8 mouse cellular contexts compared by ENCODE assay signal in the genomic region with DNA sequence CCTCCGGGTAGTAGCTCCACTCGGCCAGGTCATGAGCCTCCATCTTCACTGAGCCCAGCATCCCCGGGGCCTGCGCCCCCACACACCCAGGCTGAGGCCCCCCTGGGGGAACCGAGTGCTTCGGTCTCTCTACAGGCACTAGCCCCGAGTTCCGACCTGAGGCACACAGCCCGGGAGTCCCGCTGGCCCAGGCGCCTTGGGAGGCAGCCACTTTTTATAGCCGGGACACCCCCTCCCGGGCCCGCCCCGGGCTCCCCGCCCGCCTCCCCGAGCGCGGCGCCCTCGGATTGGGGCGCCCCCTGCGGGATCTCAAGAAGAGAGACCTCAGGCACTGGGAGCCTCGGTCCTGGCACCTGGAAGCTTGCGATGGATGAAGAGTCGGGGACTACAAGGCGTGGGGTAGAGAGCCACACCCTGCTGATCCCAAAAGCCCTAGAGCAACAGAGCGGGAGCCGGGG. TPM values are rescaled to one million over a fixed set of nuclear protein-coding genes. Genes with fewer than 3 reads are reported as not detected.
DNase-seq lines count a peak whose midpoint lies in the region; ATAC-seq and TF ChIP-seq lines count a peak whose summit lies in the region.

A gene (minus strand): TSS at position 182 of the 458 bp plus-strand sequence.

- H3K36me3 ChIP-seq in embryonic facial prominence, embryonic 14.5 days (ENCODE audit: control insufficient read depth, insufficient read depth, low read length): no peaks in the 10 kb centered on the region
- H3K36me3 ChIP-seq in heart, embryonic 15.5 days: 0 out of 2 replicates have a peak, but pooled peaks cover 3% of the 10 kb centered on the region
- no peaks in the 10 kb centered on the region for H3K36me3 ChIP-seq in kidney, postnatal 0 days (ENCODE audit: insufficient read depth, low read length)
- no peaks in the 10 kb centered on the region for H3K36me3 ChIP-seq in stomach, embryonic 15.5 days

- ATAC-seq in embryonic facial prominence, embryonic 14.5 days (ENCODE audit: low read depth): no peak
- ATAC-seq in heart, embryonic 15.5 days (replicated peaks; ENCODE audit: insufficient number of reproducible peaks, insufficient read depth, low FRiP score, low read depth): no peak
- ATAC-seq in kidney, postnatal 0 days (replicated peaks; ENCODE audit: low FRiP score, low read depth): 0 out of 2 replicates have a peak, but pooled peaks have one; percentile 8
- peak; percentile 54 for ATAC-seq in stomach, embryonic 15.5 days (ENCODE audit: insufficient read depth, low FRiP score, low read depth)

- H3K4me3 ChIP-seq in embryonic facial prominence, embryonic 14.5 days (ENCODE audit: low read depth, low read length): peak within 1 kb of the TSS; percentile 90
- H3K4me3 ChIP-seq in heart, embryonic 15.5 days: peak within 1 kb of the TSS; percentile 99
- H3K4me3 ChIP-seq in kidney, postnatal 0 days (replicated peaks; ENCODE audit: low read depth, low read length): peak within 1 kb of the TSS; percentile 90
- H3K4me3 ChIP-seq in stomach, embryonic 15.5 days (replicated peaks): peak within 1 kb of the TSS; percentile 76

- H3K27me3 ChIP-seq in embryonic facial prominence, embryonic 14.5 days (replicated peaks; ENCODE audit: control insufficient read depth, insufficient read depth, low read length): peaks cover 38% of the 10 kb centered on the region
- H3K27me3 ChIP-seq in heart, embryonic 15.5 days: peaks cover 39% of the 10 kb centered on the region
- peaks cover 15% of the 10 kb centered on the region for H3K27me3 ChIP-seq in kidney, postnatal 0 days (ENCODE audit: insufficient read depth, low read length)
- H3K27me3 ChIP-seq in stomach, embryonic 15.5 days (replicated peaks): peaks cover 30% of the 10 kb centered on the region

- no peak within 1 kb of the TSS for H3K27ac ChIP-seq in embryonic facial prominence, embryonic 14.5 days (replicated peaks; ENCODE audit: low read depth, low read length)
- peak within 1 kb of the TSS; percentile 75 for H3K27ac ChIP-seq in heart, embryonic 15.5 days
- peak within 1 kb of the TSS; percentile 38; the same call in 1 of the 2 replicates for H3K27ac ChIP-seq in kidney, postnatal 0 days
- H3K27ac ChIP-seq in stomach, embryonic 15.5 days: no peak within 1 kb of the TSS; the same call in 1 of the 2 replicates

- peak within 1 kb of the TSS; percentile 95 for H3K9ac ChIP-seq in embryonic facial prominence, embryonic 14.5 days (ENCODE audit: low read depth, low read length)
- H3K9ac ChIP-seq in heart, embryonic 15.5 days: peak within 1 kb of the TSS; percentile 95
- H3K9ac ChIP-seq in kidney, postnatal 0 days (ENCODE audit: low read depth, low read length): peak within 1 kb of the TSS; percentile 88
- peak within 1 kb of the TSS; percentile 83 for H3K9ac ChIP-seq in stomach, embryonic 15.5 days

- no peaks in the 10 kb centered on the region for H3K9me3 ChIP-seq in embryonic facial prominence, embryonic 14.5 days (ENCODE audit: control insufficient read depth, low read length)
- no peaks in the 10 kb centered on the region for H3K9me3 ChIP-seq in heart, embryonic 15.5 days (replicated peaks)
- no peaks in the 10 kb centered on the region for H3K9me3 ChIP-seq in kidney, postnatal 0 days (replicated peaks; ENCODE audit: low read length)
- H3K9me3 ChIP-seq in stomach, embryonic 15.5 days: no peaks in the 10 kb centered on the region

- TF ChIP-seq CTCF in kidney, postnatal 0 days (IDR thresholded peaks at IDR 0.05; ENCODE audit: low read depth): peak; percentile 55

- H3K4me2 ChIP-seq in embryonic facial prominence, embryonic 14.5 days (ENCODE audit: low read depth, low read length): peak within 1 kb of the TSS; percentile 75
- H3K4me2 ChIP-seq in heart, embryonic 15.5 days: peak within 1 kb of the TSS; percentile 89
- peak within 1 kb of the TSS; percentile 74 for H3K4me2 ChIP-seq in kidney, postnatal 0 days (ENCODE audit: low read length)
- H3K4me2 ChIP-seq in stomach, embryonic 15.5 days: peak within 1 kb of the TSS; percentile 85

- DNase-seq in urinary bladder, adult 2 months (ENCODE audit: low spot score): peak; percentile 41
- no peak for DNase-seq in urinary bladder, postnatal 10 days (ENCODE audit: low spot score)
- no peak for DNase-seq in embryonic facial prominence, embryonic 14.5 days (ENCODE audit: low spot score)
- DNase-seq in kidney, postnatal 0 days (ENCODE audit: low spot score): no peak
- DNase-seq in lung, postnatal 25 days (ENCODE audit: low spot score): peak; percentile 35
- DNase-seq in left cerebral cortex, adult 18-20 months (ENCODE audit: low spot score in 2 of 2): no peak

- H3K4me1 ChIP-seq in embryonic facial prominence, embryonic 14.5 days (ENCODE audit: control insufficient read depth, insufficient read depth, low read length): peaks cover 11% of the 10 kb centered on the region; the same call in 1 of the 2 replicates
- peaks cover 32% of the 10 kb centered on the region for H3K4me1 ChIP-seq in heart, embryonic 15.5 days (replicated peaks)
- H3K4me1 ChIP-seq in kidney, postnatal 0 days (replicated peaks; ENCODE audit: insufficient read depth, low read length): 0 out of 2 replicates have a peak, but pooled peaks cover 9% of the 10 kb centered on the region
- peaks cover 25% of the 10 kb centered on the region for H3K4me1 ChIP-seq in stomach, embryonic 15.5 days

- WGBS in embryonic facial prominence, embryonic 14.5 days: 8% methylated on average over 18 of the region's 30 CpGs
- 3% methylated on average over 30 of the region's 30 CpGs for WGBS in heart, embryonic 15.5 days
- 2% methylated on average over 30 of the region's 30 CpGs for WGBS in kidney, postnatal 0 days
- 2% methylated on average over 30 of the region's 30 CpGs for WGBS in stomach, embryonic 15.5 days

RNA-seq across cellular contexts. Expression of the gene that starts here (rescaled TPM):
- 0.04 TPM in 1 of 2 replicates, not detected in the other for polyA plus RNA-seq in urinary bladder, adult 2 months (2012; rRNA removed)
- polyA plus RNA-seq in embryonic facial prominence, embryonic 14.5 days (2014; fragmentation: Nextera tagmentation; extraction: Ambion mirVana): 0.56 and 1.6 TPM in 2 replicates
- 0.14 and 0.61 TPM in 2 replicates for polyA plus RNA-seq in heart, embryonic 15.5 days (2015; fragmentation: Nextera tagmentation; extraction: Ambion mirVana)
- 0.53 and 0.57 TPM in 2 replicates for polyA plus RNA-seq in kidney, postnatal 0 days (2015; fragmentation: Nextera tagmentation; extraction: Ambion mirVana)
- 30.2 and 32.7 TPM in 2 replicates for polyA plus RNA-seq in stomach, embryonic 15.5 days (2015; fragmentation: Nextera tagmentation; extraction: Ambion mirVana)
- not detected for total RNA-seq in left cerebral cortex, adult 18-20 months (2021)

Comparison
In these comparisons a context has a peak if more than half of its experiments do, and no peak if none do; other contexts are left out.
1. RNA of the gene that starts here (polyA plus RNA-seq): 30.2 to 32.7 TPM in stomach, embryonic 15.5 days; 0.56 to 1.6 TPM in embryonic facial prominence, embryonic 14.5 days, 0.53 to 0.57 TPM in kidney, postnatal 0 days, 0.14 to 0.61 TPM in heart, embryonic 15.5 days and 0.04 TPM in urinary bladder, adult 2 months; every median in the first group is over 10 times any median in the second.
2. Peak in DNase-seq in urinary bladder, adult 2 months; RNA of the gene not detected or under 1 TPM.
3. Peak in ATAC-seq, H3K4me3 ChIP-seq, H3K27ac ChIP-seq, H3K9ac ChIP-seq and H3K4me2 ChIP-seq in kidney, postnatal 0 days; RNA of the gene not detected or under 1 TPM.
4. Peak in every context shown above with its lines, with median percentiles within 50 percentile points of each other: H3K4me2 ChIP-seq, H3K4me3 ChIP-seq and H3K9ac ChIP-seq.